Mouse (Mus musculus) adrenal gland (tissue): ENCODE data around the gene Dlg2.

ENCODE experiments used
- intact Hi-C: fragments of 180-260 bp; cut with DNase I; formaldehyde crosslinking; loops from one replicate; pipeline ENCODE4 v1.15.1; 2025

The Dlg2 gene

DNA sequence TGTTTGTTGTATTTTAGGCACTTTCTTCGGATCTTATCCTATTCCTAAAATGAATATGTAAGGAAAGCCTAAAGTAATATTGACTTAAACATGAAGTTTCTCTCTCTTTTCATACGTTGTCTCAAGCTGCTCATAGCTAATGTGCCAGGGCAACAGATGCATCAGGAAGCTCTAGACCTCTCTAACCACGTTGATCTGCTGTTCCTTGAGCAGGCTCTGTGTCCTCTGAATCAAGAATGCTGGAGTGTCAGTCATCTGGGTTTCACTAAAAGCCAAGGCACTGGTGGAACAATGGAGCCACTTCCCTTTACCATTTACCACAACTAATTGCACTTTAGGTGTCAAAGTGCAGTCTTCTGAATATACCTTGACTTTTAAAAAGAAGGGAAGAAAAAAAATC is 1880.1 kb downstream of the Dlg2 start:
- intact Hi-C loops, result no loop called here

DNA sequence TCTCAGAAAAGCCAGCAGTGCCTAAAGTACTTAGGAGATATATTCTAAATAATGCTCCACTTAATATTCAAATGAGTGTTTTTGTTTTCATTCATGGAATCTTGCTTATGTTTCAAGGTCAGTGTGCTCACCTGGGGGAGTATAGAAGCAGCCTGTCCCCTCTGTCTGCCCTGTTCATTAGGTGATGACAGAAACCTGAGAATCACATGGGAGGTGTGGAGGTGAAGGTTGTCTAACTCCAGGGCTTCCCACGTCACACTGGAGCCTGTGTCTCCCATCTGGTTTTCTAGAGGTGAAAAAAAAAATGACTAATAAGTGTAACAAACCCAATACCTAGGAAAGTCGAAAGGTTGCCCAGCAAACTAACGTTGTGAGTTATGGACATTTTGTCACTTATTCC is 1886.9 kb downstream of the Dlg2 start:
- intact Hi-C loops, result no loop called here

DNA sequence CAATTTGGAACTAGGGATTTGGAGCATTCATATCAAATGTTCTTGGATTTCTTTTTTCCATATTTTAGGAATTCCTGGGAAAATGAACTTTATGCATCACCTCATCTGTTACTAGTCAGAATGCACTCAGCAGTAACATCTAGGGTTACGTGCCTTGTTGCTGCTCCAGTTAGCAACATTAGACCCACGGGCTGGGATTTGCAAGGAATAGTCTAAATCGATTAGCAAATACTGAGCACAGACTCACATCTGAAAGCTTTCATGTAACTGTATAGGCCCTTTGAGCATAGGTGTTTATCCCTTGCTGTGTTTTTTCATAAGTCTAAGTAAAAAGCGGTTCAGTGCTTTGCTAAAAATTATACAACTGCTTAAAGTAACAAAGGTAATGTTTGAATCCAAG is 1887.3 kb downstream of the Dlg2 start:
- intact Hi-C loops, result no loop called here

DNA sequence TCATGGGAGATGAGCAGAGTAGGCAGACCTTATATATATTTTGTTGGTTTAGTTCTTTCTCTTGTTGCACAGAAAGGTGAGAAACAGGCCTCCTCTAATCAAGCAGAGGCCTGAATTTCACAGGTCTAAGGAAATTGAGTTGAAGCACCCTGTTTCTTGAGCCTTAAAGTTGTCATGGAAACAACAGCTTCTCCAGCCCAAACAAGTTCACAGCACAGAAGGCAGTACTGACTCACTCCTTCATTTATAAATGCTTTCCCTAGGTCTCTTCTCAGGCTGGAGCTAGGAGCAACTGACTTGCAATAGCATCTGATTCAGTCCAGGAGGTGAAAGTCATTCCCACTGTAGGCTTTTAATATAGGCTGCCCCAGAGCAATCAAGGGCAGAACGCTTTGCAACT is 1890.6 kb downstream of the Dlg2 start:
- intact Hi-C loops, result no loop called here

DNA sequence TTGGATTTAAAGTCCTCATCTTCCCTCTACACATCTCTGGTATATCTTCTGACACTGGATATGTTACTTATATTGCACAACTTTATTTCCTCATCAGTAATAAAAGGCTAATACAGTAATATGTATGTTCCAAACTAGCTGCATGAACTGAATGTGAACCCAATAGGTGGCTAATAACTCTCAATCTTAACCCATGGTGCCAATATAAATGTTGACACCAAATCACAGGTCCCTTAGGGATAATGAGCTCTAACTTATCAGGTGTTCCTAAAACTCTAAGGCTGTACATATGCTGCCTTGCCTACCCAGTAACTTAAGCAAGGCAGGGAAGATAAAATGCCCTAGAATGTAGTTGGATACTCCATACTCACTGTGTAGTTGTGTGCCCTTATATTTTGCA is 1894.0 kb downstream of the Dlg2 start:
- intact Hi-C loops, result no loop called here

DNA sequence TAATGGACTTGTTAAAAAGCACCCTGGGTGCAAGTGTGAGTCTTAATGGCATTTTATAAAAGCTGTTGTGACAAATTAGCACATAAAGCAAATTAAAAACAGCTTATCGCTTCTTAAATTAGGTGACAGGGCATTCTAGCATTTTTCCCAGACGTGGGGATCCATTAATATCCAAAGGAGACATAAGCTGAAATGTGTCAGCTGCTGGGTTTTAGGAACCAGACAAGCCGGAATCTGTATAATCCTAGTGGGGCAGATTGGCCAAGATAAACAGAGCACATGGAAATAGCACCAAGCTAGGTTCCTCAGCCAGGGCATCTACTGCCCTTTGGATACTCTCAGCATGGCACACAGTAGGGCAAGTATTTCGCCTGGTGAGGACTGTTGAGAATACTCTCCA is 1895.2 kb downstream of the Dlg2 start:
- intact Hi-C loops, result no loop called here

DNA sequence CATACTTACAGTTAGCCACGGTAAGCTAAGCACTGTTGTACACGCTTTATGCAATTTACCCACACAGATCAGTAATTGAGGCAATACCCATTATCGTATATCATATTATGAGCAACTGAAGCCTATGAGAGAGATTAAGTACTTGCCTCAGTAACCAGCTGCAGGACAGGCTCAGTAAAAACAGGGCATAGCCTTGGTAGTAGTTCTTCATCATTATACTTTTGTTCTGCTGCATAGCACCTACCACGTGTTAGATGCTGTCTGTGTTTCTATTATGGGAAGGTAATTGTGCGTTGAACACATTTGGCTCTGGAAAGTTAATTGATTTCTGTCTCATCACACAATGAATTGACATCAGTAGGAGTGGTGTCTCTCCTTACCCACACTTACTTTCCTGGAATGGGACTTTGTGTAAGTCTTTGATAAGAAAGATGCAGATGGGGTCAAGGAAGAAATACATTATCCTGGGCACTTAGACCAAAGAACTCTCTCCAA is 1897.4 kb downstream of the Dlg2 start:
- intact Hi-C loops, result no loop called here

DNA sequence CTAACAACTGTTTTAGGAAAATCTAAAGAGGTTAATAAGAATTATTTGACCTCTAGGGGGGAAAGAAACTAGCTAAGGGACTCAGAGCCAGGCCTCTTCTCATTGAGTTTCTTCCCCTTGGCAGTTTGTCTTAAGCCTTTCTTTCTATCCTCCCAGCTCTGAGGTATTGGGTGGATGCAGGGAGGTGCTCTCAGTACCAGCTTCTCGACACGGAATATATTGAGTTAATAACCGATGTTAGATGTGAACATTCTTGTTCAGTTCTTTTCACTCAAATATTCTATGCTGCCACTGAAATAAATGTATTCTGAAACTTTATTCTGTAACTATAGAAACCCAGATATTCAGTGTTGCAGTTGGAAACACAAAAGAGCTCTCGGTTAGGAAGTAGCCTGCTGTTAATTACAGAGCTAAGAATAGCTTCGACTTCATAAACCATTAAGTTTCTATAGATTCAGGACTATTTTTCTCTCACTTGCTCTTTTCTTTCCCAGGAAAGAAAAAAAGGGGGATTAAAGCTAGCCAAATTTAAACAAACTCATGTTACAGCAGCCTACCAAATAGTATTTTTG is 1907.5 kb downstream of the Dlg2 start:
- intact Hi-C loops, result no loop called here

DNA sequence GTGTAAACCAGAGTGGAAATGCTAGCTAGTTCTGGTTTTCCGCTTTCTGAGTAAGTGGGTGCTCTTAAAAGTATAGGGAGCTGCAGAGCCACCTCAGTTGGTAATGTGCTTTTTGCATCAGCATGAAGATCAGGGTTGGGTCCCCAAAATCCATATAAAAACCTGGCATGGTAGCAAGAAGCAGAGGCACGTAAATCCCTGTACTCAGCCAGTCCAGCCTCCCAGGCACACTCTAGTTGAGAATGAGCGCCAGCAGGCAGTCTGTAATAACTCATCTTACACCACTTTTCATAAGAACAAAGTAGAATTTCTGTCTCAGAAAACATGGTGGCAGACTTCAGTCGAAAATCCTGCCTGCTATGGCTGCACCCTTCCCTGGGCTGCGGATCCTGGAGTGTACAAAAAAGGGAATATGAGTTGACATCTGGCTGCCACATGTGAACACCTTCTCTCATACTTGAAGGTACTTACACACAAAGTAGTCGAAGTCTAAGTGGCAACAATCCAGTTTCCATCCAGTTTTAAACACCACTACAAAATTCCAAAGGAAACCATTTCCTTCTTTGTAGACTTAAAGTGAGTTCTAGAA is 1915.7 kb downstream of the Dlg2 start:
- intact Hi-C loops, result no loop called here

DNA sequence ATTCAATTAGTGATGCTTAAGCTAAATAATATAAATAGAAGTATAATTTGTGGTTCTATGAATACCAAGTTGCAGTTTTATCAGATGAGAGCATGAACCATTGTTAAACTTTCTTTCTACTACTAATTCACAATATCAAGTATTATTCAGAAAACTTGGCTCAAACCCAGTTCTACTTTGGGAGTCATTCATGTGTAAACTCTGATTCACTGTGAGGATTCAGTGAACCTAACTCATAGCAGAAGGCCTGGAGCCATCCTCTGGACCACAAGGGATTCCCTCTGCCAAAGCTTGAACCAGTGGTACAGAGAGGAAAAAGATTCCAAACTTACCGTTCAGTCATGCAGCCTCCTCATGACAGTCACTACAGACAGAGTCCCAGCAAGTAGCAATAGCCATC is 1920.3 kb downstream of the Dlg2 start:
- intact Hi-C loops, result no loop called here

DNA sequence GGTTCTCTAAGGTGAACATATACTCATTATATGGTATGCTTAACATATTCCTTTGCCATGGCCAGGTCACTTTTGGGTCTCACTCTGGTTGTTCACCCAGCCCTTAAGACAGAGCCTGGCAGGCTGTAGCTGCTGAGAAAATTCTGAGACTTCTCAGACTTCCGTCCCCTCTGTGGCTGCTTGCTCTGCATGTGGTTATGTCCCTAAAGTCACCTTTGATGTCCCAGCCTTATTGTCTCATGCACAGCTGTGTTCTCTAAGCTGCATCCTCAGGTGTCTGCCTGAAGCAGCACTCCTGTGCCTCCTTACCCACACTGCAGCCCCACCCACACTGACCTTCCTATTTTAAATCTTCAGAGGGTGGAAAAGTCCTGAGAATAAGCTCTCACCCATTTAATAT is 1922.4 kb downstream of the Dlg2 start:
- intact Hi-C loops, result no loop called here

DNA sequence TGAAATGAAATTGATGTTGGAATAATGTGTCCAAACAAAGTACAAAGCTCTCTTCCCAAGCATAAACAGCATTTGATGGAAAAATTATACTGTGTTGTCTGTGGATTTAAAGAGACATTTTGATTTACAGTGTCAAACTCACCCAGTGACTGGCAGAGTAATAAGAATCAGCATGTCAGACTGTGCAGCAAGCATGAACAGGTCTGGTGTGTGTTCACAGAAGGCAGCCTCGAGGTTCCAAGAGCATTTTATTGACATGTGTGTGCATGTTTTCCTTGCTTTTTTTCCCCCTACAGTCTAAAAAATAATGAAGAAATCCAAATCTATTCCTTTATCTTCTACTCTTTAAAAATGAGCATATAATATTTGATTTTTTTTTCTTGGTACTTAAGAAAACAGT is 1924.1 kb downstream of the Dlg2 start:
- intact Hi-C loops, result no loop called here

DNA sequence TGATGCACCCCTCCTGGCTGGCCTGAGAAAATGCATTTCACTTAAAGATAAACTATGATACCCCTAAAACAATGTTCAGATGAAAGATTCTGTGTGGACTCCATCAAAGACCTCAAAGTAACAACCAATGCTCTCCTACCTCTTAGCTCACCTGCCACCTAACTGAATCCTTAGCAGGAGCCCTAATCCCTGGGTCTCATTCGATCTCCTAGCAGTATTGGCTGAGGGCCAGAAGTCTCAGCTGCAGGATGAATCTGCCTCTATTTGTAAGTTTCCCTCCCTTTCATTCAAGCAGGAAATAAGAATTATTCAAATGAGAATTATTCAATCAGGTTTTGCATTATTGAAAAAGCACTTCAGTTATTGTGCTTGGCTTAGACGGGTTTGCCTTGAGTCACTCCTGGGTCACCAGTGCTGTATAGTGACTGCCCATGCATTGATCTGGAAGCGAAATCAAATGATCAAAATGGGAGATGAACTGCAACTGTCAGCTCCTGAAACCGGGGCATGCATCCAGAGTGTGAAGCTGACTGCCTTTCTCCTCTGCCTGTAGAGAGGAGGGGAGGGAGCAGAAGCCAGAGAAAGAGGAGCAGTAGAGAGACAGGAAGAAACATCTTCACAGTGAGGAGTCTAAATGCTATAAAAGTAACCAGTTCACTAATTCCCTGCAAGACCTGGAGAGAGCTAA is 1924.7 kb downstream of the Dlg2 start:
- intact Hi-C loops, result no loop called here

DNA sequence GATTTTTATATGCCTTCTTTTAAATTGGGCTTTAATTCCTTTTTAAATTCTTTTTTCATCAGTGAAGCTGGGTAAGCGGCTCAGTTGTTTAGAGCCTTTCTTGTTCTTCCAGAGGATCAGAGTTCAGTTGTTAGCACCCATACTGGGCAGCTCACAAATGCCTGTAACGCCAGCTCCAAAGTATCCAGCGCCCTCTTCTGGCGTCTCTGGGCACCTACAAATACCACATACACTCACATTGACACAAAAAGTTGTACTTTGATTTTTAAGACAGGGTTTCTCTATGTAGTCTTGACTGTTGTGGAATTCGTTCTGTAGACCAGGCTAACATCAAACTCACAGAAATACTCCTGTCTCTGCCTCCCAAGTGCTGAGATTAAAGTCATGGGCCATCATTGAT is 1932.0 kb downstream of the Dlg2 start:
- intact Hi-C loops, result no loop called here

DNA sequence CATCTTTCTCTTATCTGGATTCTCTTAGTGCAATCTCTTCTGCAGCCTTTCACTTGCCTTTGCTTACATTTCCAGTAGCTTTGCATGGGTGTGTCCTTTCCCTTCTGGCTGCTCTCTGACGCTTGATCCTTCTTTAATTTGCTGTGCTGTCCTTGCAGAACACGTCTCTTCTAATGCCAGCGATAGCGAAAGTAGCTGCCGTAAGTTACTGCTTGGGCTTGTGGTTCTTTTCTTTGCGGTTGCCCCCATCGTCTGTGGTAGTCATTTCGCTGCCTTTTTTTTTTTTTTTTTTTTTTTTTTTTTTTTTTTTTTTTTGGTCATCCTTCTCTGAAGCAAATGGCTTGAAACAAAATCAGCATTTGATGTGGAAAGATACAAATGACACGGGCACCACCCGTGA is 1944.0 kb downstream of the Dlg2 start:
- intact Hi-C loops, result no loop called here

DNA sequence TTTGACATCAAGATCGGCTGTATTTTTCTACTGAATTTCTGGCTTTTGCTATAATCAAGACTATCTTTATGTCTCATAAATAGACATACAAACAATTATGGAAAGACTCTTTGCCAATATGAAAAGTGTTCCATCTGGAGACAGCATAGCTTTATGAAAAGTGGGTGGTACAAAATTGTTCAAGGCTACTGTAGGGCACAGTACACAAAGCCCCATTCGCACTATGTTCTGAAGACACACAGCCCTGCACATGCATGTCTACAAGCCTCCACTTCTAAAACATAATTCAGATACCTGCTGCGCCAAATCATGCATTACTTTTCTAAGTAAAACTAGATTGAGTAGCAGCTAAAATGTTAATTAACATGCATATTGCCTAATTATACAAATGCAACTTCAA is 1946.5 kb downstream of the Dlg2 start:
- intact Hi-C loops, result no loop called here

DNA sequence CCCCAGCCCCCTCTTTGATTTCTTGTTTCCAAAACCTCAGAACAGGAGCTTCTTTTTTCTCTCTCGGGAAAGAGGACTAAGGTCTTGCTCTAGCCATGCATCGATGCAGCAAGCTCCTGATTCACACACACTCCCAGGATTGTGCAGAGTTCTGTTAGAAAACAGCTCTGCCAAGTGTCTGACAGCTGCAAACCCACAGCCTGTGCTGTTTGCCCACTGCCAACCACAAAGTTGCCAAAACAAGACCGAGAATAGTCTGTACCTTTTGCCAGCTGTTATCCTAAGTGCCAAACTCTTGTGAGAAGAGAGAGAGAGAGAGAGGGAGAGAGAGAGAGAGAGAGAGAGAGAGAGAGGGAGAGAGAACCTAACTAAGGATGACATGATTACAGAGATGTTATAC is 1948.2 kb downstream of the Dlg2 start:
- intact Hi-C loops, result no loop called here

DNA sequence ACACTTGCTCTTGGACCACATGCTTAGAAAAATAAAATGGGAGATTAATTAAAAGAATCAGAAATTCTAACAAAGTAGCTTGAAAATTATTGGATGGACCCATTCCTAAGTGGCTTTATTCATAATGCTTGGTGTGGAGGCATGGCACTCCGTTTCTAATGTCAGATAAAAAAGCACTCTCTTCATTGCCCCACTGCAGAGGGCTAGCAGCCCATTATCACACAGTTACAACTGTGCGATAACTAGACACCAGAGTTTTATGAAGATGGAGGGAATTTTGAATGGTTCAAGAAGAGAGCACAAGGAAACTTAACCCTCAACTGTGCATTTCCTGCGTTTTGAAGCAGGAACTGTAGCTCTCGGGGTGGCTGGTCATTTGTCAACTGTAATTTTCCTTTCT is 1950.8 kb downstream of the Dlg2 start:
- intact Hi-C loops, result no loop called here

DNA sequence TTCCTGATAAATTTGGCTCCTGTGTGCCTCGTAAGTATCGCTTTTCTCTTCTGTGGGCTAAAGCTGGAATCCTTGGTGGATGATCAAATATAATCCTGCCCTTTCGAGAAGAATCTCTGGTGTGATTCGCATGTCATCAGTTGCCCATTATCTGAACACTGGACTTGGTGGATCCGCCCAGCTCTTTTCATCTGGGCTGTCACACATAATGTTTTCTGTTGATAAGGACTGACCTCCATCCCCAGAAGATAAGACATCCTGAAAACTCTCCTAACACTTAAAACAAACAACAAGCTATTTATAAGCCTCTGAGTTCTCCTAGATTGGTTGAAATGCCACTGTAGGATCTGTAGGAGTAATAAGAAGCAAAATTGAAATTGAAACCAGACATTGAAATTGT is 1952.2 kb downstream of the Dlg2 start:
- intact Hi-C loops, result no loop called here

DNA sequence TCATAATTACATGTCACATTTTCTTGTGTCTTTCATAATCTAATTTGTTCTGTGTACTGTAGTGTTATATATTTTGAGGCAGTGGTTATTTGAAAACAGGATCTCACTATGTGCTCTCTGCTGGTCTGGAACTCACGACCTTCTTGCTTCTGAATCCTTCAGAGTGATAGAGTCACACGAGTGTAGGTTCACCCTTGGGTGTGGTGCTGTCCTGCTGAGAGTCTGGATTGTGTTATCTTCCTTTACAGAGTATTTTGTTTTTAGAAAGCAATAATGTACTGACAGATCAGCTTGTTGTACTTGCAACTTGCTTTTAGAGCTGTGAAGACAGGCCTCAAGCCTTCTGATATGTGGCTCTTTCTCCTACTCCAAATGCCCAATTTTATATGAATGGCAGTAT is 1953.8 kb downstream of the Dlg2 start:
- intact Hi-C loops, result no loop called here

DNA sequence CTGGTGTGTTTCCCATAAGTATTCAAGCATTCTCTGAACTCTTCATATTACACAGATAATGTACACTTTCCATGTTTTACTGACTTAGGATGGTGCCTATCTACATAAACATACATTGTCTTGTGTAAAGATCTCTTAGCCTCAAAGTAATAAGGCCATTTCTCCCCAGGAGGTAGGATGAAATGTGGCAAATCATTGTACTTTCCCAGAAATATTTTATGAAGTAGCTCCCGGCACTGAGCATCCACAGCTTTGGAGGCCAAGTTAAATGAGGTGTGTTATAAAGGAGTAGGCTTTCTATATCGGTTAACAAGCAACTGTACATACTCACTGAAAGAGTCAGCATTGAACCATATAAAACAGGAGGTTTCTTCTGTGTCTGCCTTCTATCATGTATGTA is 1960.7 kb downstream of the Dlg2 start:
- intact Hi-C loops, result no loop called here

DNA sequence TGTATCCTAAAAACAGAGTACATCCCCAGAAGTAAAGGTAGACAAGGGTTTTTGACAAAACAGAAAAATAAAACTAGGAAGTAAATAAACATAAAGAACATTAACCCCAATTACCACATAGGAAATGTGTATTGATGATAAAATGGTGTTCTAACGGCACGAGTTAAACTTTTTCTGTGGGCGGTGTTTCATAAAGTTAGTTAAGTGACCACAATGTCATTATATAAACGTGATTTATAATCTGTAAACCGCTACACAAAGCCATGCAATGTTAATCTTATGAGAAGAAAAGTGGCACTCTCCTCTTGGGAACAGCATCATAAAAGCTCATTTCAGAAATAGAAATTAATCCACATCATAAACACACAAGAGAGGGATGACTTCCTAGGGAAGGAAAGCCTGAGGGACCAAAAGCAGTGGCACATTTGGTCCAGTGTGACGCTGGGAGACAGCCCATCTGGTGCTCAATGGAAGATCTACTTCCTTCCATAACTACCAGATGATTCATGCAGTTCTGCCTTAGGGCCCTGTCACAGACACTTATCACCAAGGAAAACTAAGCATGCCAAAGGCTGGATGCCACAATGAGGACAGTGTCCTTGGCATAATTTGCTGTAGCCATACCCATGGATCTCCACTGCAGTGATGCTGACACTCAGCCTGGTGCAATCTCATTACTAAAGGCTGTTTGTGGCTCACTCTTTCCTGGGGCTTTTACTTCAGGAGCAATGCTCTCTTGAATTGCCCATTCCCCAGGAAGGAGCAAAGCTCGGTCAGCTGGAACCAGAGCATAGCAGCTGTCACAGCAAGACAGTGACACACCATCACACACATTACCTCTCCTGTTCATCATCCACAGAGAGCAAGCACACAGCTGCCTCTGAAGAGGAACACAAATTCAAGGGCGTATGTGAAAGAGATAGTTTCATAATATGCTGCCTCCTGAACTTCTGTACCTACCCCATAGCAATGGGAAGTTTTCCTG is 1963.3 kb downstream of the Dlg2 start:
- intact Hi-C loops, result no loop called here
